Mouse (Mus musculus): ENCODE data around the gene Atf5.

- TF ChIP-seq FLI1 (IDR thresholded peaks at IDR 0.05; ENCODE audit: low read length) (no peak), GATA1 (IDR thresholded peaks at IDR 0.05; ENCODE audit: borderline replicate concordance, low read length) (no peak)
These were observed 4.1 kb upstream of the Atf5 start for GRCm38 (mm10) chr7:44820525-44820924.
